Mouse (Mus musculus) liver, adult 2 months (tissue): ENCODE results near the gene Slc43a2.

Experiments used
- CTCF ChIP-seq: fragments of 200-500 bp; IDR thresholded peaks from 2 replicates; pipeline ENCODE4 v1.5.1; 2011; ENCODE audit warnings: low read depth, low read length, control low read depth
- POLR2A ChIP-seq: fragments of 200-500 bp; IDR thresholded peaks from 2 replicates; pipeline ENCODE4 v1.6.1; 2011; ENCODE audit warnings: low read length, control low read depth; ENCODE audit not compliant: insufficient read depth; ENCODE audit errors: extremely low read depth

DNA sequence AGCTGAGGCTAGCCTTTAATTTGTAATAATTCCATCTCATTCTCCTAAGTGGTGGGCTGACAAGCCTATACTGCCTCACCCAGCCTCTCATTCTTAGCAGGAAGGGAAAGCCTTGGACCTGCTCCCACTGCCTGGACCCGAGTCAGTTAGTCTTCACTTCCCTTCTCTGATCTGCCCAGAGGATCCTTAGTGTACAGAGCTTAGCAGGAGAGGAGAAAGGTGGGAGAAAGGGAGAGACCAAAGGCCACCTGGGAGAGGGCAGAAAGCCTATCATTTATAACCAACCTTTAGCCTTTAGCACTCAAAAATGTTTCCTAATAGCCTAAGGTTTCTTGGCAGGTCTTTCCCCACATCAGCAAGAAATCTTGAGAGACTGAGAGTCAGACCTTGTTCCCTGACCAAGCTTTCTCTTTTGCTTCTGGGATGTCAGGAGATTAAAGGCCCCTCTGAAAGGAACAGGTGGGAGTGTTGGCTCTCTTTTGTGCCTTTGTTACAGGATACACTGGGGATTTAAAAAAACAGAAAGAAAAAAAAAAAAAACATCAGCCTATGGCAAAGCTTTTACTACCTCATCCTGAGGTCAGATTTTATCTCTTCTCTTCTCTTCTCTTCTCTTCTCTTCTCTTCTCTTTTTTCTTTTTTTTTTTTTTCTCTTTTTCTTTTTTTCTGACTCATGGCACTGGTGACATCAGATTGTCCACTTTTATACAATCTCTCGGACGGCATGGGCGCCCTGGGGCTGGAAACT lies 3.0 kb downstream of the Slc43a2 start:
- no peak for TF ChIP-seq CTCF
- no peak for TF ChIP-seq POLR2A
